Mouse (Mus musculus): ENCODE results near the gene Rab5if. TPM values are rescaled to one million over a fixed set of nuclear protein-coding genes. Genes with fewer than 3 reads are reported as not detected.
"Not testable (repeated sequence)": the region's sequence is repeated elsewhere in the genome, so short reads cannot be mapped to it uniquely, and the experiment has no call there.

Rab5if gene
- polyA plus RNA-seq, 1 experiment from 2014 or later, result 188 TPM

GRCm38 (mm10) chr2:156915559-156915958 is 52.6 kb downstream of the Rab5if start:
- Histone ChIP-seq H3K4me2 (replicated peaks) (no peak overlapping the region), H3K9ac (no peak overlapping the region), H3K4me1 (no peaks in the 10 kb centered on the region), H3K27ac (no peak overlapping the region), H3K36me3 (no peaks in the 10 kb centered on the region), H3K4me3 (no peak overlapping the region), H3K9me3 (0 out of 2 replicates have a peak, but pooled peaks cover 4% of the 10 kb centered on the region), H3K27me3 (no peaks in the 10 kb centered on the region)
- 81% methylated on average over 3 of the region's 3 CpGs for whole genome bisulfite sequencing
- ATAC-seq (ENCODE audit: insufficient number of reproducible peaks, insufficient read depth, low FRiP score, low TSS enrichment), result no peak

DNA sequence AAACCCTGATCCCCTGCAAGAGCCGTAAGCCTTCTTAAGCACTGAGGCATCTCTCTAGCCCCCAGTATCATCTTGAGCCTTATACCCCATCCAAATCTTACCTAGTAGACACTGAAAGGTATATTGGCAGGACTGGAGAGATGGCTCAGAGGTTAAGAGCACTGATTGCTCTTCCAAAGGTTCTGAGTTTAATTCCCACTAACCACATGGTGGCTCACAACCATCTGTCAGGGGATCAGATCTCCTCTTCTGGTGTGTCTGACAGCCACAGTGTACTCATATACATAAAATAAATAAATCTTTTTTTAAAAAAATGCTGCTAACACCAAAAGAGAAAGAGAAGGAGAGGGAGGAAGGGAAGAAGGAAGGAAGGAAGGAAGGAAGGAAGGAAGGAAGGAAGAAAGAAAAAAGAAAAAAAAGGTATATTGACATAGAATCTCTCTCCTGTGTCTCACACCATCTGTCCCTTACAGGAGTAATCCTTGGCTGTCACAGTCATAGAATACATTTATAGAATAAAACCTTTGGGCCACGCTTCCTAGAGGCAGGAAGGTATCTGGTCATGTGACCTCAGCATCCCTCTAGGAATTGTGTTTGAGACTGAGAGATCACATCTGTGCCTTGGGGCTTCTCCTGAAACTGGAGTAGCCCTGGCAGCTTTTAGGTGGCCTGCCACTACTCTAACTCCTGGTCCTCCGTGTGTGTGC is 53.6 kb downstream of the Rab5if start:
- Histone ChIP-seq H3K9me3 (0 out of 2 replicates have a peak, but pooled peaks cover 4% of the 10 kb centered on the region), H3K36me3 (no peaks in the 10 kb centered on the region), H3K4me2 (replicated peaks) (no peak overlapping the region), H3K4me3 (no peak overlapping the region), H3K27me3 (no peaks in the 10 kb centered on the region), H3K9ac (no peak overlapping the region), H3K27ac (no peak overlapping the region), H3K4me1 (no peaks in the 10 kb centered on the region)
- WGBS, result 69% methylated on average over 3 of the region's 3 CpGs
- ATAC-seq (ENCODE audit: insufficient number of reproducible peaks, insufficient read depth, low FRiP score, low TSS enrichment), result no peak

GRCm38 (mm10) chr2:156918562-156918961 is 55.6 kb downstream of the Rab5if start:
- Histone ChIP-seq H3K4me1 (no peaks in the 10 kb centered on the region), H3K27ac (no peak overlapping the region), H3K36me3 (no peaks in the 10 kb centered on the region), H3K9me3 (0 out of 2 replicates have a peak, but pooled peaks cover 4% of the 10 kb centered on the region), H3K9ac (no peak overlapping the region), H3K4me3 (no peak overlapping the region), H3K4me2 (replicated peaks) (no peak overlapping the region), H3K27me3 (no peaks in the 10 kb centered on the region)
- 59% methylated on average over 4 of the region's 4 CpGs for WGBS
- no peak for ATAC-seq (ENCODE audit: insufficient number of reproducible peaks, insufficient read depth, low FRiP score, low TSS enrichment)

DNA sequence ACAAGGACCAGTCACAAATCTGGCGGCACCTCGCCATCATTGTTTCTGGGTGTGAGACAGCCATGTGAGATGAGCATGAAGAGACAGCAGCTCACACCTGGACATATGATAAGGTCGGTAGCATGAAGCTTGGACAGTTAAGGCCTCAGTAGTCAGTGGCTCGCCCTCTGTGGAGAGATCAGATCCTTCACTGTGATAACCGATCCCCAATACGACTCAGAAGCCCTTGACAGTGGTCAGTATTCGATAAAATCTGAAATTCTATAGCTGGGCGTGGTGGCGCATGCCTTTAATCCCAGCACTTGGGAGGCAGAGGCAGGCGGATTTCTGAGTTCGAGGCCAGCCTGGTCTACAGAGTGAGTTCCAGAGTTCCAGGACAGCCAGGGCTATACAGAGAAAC is 56.3 kb downstream of the Rab5if start:
- H3K9me3 ChIP-seq; H3K4me1 ChIP-seq; H3K27ac ChIP-seq; ATAC-seq (ENCODE audit: insufficient number of reproducible peaks, insufficient read depth, low FRiP score, low TSS enrichment); H3K36me3 ChIP-seq; H3K9ac ChIP-seq; H3K27me3 ChIP-seq; H3K4me2 ChIP-seq (replicated peaks); H3K4me3 ChIP-seq: not testable (repeated sequence)
- 89% methylated on average over 11 of the region's 11 CpGs for WGBS

GRCm38 (mm10) chr2:156919796-156920195 is 56.9 kb downstream of the Rab5if start:
- Histone ChIP-seq H3K27ac (no peak overlapping the region), H3K4me1 (peaks cover 5% of the 10 kb centered on the region; the same call in 1 of the 2 replicates), H3K27me3 (no peaks in the 10 kb centered on the region), H3K36me3 (no peaks in the 10 kb centered on the region), H3K4me2 (replicated peaks) (no peak overlapping the region), H3K9me3 (0 out of 2 replicates have a peak, but pooled peaks cover 4% of the 10 kb centered on the region), H3K4me3 (no peak overlapping the region), H3K9ac (no peak overlapping the region)
- 67% methylated on average over 2 of the region's 2 CpGs for WGBS
- ATAC-seq (ENCODE audit: insufficient number of reproducible peaks, insufficient read depth, low FRiP score, low TSS enrichment), result no peak

DNA sequence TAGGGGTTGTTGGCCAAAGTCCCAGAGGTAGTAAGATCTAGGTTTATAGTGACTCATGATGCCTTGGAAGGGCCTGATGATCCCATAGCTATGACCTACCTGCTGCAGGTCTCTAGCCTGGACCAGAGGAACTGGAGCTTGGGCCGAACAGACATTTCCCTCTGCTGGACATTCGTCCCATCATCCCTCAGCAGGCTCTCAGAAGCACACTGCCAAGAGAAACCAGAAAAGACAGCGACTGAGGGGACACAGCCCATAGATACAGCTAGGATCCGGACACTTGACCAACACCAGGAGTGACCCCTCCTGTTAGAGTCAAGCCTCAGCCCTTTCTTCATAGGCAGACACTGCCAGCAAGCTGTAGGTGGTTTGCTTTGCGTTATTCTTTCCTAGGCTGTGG is 60.1 kb downstream of the Rab5if start:
- Histone ChIP-seq H3K27me3 (no peaks in the 10 kb centered on the region), H3K4me1 (peaks cover 5% of the 10 kb centered on the region; the same call in 1 of the 2 replicates), H3K27ac (no peak overlapping the region), H3K4me3 (no peak overlapping the region), H3K9me3 (no peaks in the 10 kb centered on the region), H3K4me2 (replicated peaks) (no peak overlapping the region), H3K36me3 (no peaks in the 10 kb centered on the region), H3K9ac (no peak overlapping the region)
- WGBS, result 80% methylated on average over 5 of the region's 5 CpGs
- ATAC-seq (ENCODE audit: insufficient number of reproducible peaks, insufficient read depth, low FRiP score, low TSS enrichment), result no peak

Other genes starting within 250 kb of the Rab5if start
- gene Dlgap4, start 249.4 kb upstream of the Rab5if start, polyA plus RNA-seq (2016; fragmentation: Nextera tagmentation; extraction: Ambion mirVana), result 132 and 137 TPM in 2 replicates
- gene Myl9, start 87.7 kb upstream of the Rab5if start, polyA plus RNA-seq (2016; fragmentation: Nextera tagmentation; extraction: Ambion mirVana), result 182 and 184 TPM in 2 replicates
- gene Tgif2, start 23.1 kb upstream of the Rab5if start, polyA plus RNA-seq (2016; fragmentation: Nextera tagmentation; extraction: Ambion mirVana), result 89.5 and 95.1 TPM in 2 replicates
- 9.6 and 9.8 TPM in 2 replicates for gene 4930518I15Rik, start 5.2 kb upstream of the Rab5if start, polyA plus RNA-seq (2016; fragmentation: Nextera tagmentation; extraction: Ambion mirVana)
- gene Sla2, start 24.1 kb downstream of the Rab5if start, polyA plus RNA-seq (2016; fragmentation: Nextera tagmentation; extraction: Ambion mirVana), result 0.31 TPM in 2 replicates
- 45.3 and 46.1 TPM in 2 replicates for gene Ndrg3, start 128.9 kb downstream of the Rab5if start, polyA plus RNA-seq (2016; fragmentation: Nextera tagmentation; extraction: Ambion mirVana)
- 45.1 and 49.6 TPM in 2 replicates for gene Dsn1, start 144.0 kb downstream of the Rab5if start, polyA plus RNA-seq (2016; fragmentation: Nextera tagmentation; extraction: Ambion mirVana)
- 5.7 and 7.8 TPM in 2 replicates for gene Soga1, start 216.1 kb downstream of the Rab5if start, polyA plus RNA-seq (2016; fragmentation: Nextera tagmentation; extraction: Ambion mirVana)
- gene Tldc2, start 223.9 kb downstream of the Rab5if start, polyA plus RNA-seq (2016; fragmentation: Nextera tagmentation; extraction: Ambion mirVana), result not detected in 2 replicates